Mouse (Mus musculus): Measurements from ENCODE around the gene Hdac11. TPM values are rescaled to one million over a fixed set of nuclear protein-coding genes. Genes with fewer than 3 reads are reported as not detected.

Hdac11 gene
- polyA plus RNA-seq (2012; ENCODE audit: insufficient read depth, low replicate concordance): 0.46 TPM in 1 of 2 replicates, not detected in the other

GRCm38 (mm10) chr6:91156554-91157236 lies at the start of gene Hdac11:
Hdac11 (plus strand) TSS chr6:91156665.
- TF ChIP-seq GATA1 (IDR thresholded peaks at IDR 0.05; ENCODE audit: borderline replicate concordance, low read length) (no peak), FLI1 (IDR thresholded peaks at IDR 0.05; ENCODE audit: low read length) (no peak)
- peaks cover 39% of the 10 kb centered on the region for H3K4me1 ChIP-seq
- no peaks in the 10 kb centered on the region for H3K9me3 ChIP-seq
- no peaks in the 10 kb centered on the region for H3K36me3 ChIP-seq (replicated peaks; ENCODE audit: low read length)
- peak within 1 kb of the TSS; percentile 92 for H3K4me3 ChIP-seq (replicated peaks)
- H3K27me3 ChIP-seq (replicated peaks): peaks cover 81% of the 10 kb centered on the region

DNA sequence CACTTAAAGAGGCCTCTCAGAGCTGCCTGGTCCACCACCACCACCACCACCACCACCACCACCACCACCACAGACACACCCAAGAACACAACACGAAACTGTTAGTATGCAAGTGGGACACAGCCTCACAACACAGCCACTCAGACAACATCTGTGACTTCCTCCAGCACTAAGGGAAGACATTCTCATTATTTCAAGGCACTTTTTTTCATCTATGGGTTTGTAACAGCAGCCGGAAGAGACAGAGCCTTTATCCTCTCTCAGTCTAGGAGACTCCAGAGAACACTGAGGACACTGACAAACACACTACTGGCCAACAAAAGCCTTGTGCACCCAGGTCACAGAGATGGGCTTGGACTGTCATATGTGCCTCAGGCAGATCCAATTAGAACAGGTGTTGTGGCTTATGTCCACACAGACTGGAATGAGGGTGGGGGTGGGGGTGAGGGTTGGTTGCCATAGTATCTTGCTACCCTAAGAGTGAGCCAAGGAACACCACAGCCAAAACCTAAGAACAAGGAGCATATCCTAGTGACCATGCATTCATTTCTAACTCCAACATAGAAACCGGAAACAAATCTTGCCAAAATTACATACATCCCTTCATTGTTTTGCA lies 48.1 kb upstream of the Hdac11 start:
- H3K4me1 ChIP-seq: peaks cover 91% of the 10 kb centered on the region
- peaks cover 28% of the 10 kb centered on the region for H3K36me3 ChIP-seq (replicated peaks; ENCODE audit: low read length)
- TF ChIP-seq FLI1 (IDR thresholded peaks at IDR 0.05; ENCODE audit: low read length): no peak
- no peak for TF ChIP-seq GATA1 (IDR thresholded peaks at IDR 0.05; ENCODE audit: borderline replicate concordance, low read length)
- no peak overlapping the region for H3K4me3 ChIP-seq (replicated peaks)
- no peaks in the 10 kb centered on the region for H3K27me3 ChIP-seq (replicated peaks)
- H3K9me3 ChIP-seq: 0 out of 2 replicates have a peak, but pooled peaks cover 2% of the 10 kb centered on the region

- Histone ChIP-seq H3K4me1 (peaks cover 91% of the 10 kb centered on the region), H3K9me3 (0 out of 2 replicates have a peak, but pooled peaks cover 2% of the 10 kb centered on the region), H3K36me3 (replicated peaks; ENCODE audit: low read length) (peaks cover 28% of the 10 kb centered on the region), H3K27me3 (replicated peaks) (no peaks in the 10 kb centered on the region), H3K4me3 (replicated peaks) (no peak overlapping the region)
- TF ChIP-seq GATA1 (IDR thresholded peaks at IDR 0.05; ENCODE audit: borderline replicate concordance, low read length): no peak
- TF ChIP-seq FLI1 (IDR thresholded peaks at IDR 0.05; ENCODE audit: low read length): no peak
These were observed 47.5 kb upstream of the Hdac11 start for GRCm38 (mm10) chr6:91108917-91109450.

GRCm38 (mm10) chr6:91109489-91109888 lies 47.0 kb upstream of the Hdac11 start:
- peaks cover 28% of the 10 kb centered on the region for H3K36me3 ChIP-seq (replicated peaks; ENCODE audit: low read length)
- TF ChIP-seq GATA1 (IDR thresholded peaks at IDR 0.05; ENCODE audit: borderline replicate concordance, low read length) (no peak), FLI1 (IDR thresholded peaks at IDR 0.05; ENCODE audit: low read length) (no peak)
- H3K4me3 ChIP-seq (replicated peaks): peak overlapping the region; percentile 38
- peaks cover 91% of the 10 kb centered on the region for H3K4me1 ChIP-seq
- H3K9me3 ChIP-seq: 0 out of 2 replicates have a peak, but pooled peaks cover 2% of the 10 kb centered on the region
- H3K27me3 ChIP-seq (replicated peaks): no peaks in the 10 kb centered on the region

DNA sequence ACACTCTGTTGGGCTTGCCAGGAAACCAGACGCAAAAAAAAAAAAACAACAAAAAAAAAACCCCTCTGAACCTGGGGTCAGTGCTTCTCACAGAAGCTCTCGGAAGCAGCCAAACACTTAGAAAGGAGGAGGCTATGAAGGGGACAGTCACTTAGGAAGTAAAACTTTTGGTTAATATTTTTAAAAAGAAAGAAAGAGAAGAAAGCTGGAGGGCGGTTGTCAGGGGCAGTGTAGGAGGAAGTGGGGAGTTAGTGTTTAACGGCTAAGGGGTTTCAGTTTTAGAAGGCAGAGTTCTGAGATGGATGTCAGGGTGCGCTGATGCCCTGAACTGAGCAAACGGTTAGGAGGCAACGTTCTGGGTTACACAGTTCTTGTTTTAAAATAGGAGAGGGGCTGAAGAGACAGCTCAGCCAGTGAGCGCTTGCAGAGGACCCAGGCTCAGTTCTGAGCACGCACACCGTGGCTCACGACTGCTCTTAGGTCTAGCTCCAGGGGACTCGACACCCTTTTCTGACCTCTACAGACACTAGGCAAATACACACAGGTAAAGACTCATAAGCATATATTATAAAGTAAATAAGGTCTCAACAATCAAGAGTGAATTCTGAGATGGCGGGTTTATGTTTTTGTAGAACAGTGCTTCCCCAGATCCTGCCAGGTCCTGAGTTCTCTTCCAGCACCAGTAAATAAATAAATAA lies 46.0 kb upstream of the Hdac11 start:
- Histone ChIP-seq H3K9me3 (0 out of 2 replicates have a peak, but pooled peaks cover 2% of the 10 kb centered on the region), H3K27me3 (replicated peaks) (no peaks in the 10 kb centered on the region), H3K4me1 (peaks cover 91% of the 10 kb centered on the region), H3K36me3 (replicated peaks; ENCODE audit: low read length) (peaks cover 25% of the 10 kb centered on the region), H3K4me3 (replicated peaks) (peak overlapping the region; percentile 91)
- TF ChIP-seq FLI1 (IDR thresholded peaks at IDR 0.05; ENCODE audit: low read length): no peak
- TF ChIP-seq GATA1 (IDR thresholded peaks at IDR 0.05; ENCODE audit: borderline replicate concordance, low read length): no peak

DNA sequence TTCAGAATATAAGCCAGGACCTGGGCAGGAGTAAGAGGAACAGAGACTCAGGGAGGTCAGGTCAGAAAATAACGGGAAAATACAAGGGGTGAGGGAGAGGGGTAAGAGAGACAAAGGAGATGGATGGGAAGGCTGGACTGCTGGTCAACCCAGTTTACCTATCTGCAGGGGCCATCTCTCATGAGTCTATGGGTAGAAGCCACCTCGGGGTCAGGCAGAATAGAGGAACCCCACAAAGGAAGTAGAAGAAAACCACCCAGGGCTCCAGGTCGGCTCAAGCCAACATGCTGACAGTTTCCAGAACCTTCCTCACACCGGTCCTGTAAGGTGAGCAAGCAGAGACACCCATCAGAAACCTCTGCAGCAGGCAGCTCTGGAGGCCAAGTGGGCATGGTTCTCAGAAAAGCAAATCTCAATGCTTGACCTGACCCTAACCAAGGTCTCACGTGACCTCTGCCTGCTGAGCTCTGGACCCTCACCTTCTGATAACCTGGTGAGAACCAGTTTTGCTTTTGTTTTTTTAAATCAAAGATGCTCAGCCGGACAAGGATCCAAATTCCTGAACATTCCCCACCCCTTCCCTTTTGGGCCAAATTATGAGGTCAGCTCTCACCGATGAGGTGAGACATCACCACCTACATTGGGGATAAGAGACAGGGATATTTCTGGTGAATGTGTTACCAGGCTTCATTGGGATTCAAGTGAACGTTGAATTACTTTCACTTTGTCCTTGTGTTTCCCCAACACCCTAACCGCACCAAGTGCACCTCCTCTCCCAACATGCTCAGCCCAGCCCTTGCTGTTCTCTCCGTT lies 45.1 kb upstream of the Hdac11 start:
- Histone ChIP-seq H3K9me3 (0 out of 2 replicates have a peak, but pooled peaks cover 2% of the 10 kb centered on the region), H3K4me3 (replicated peaks) (peak overlapping the region; percentile 91), H3K4me1 (peaks cover 94% of the 10 kb centered on the region), H3K36me3 (replicated peaks; ENCODE audit: low read length) (peaks cover 16% of the 10 kb centered on the region), H3K27me3 (replicated peaks) (no peaks in the 10 kb centered on the region)
- no peak for TF ChIP-seq FLI1 (IDR thresholded peaks at IDR 0.05; ENCODE audit: low read length)
- TF ChIP-seq GATA1 (IDR thresholded peaks at IDR 0.05; ENCODE audit: borderline replicate concordance, low read length): no peak

GRCm38 (mm10) chr6:91111954-91112252 lies 44.6 kb upstream of the Hdac11 start:
- Histone ChIP-seq H3K36me3 (replicated peaks; ENCODE audit: low read length) (peaks cover 10% of the 10 kb centered on the region), H3K4me3 (replicated peaks) (peak overlapping the region; percentile 91), H3K4me1 (peaks cover 90% of the 10 kb centered on the region)

DNA sequence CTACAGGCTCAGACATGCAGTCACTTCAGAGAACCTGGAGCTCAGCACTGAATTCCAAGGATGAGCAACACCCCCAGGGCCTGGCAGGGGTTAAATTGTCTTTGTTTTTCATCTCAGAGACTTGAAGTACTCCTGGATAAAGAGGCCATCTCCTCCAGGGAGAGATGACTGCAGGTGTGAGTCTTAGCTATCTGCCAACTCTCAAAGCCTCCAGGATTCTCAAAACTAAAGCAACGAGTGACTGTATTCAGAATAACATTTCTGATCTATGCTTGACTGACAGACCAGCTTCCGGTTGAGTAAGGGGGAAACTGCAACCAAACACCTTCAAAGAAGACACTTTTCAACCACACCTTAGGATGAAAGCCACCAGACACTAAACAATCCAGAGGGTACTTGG lies 41.7 kb upstream of the Hdac11 start:
- Histone ChIP-seq H3K4me3 (replicated peaks) (no peak overlapping the region), H3K36me3 (replicated peaks; ENCODE audit: low read length) (peaks cover 6% of the 10 kb centered on the region), H3K4me1 (peaks cover 72% of the 10 kb centered on the region), H3K9me3 (0 out of 2 replicates have a peak, but pooled peaks cover 2% of the 10 kb centered on the region), H3K27me3 (replicated peaks) (no peaks in the 10 kb centered on the region)
- no peak for TF ChIP-seq FLI1 (IDR thresholded peaks at IDR 0.05; ENCODE audit: low read length)
- TF ChIP-seq GATA1 (IDR thresholded peaks at IDR 0.05; ENCODE audit: borderline replicate concordance, low read length): no peak

More at GRCm38 (mm10) chr6:91111954-91112252, 44.6 kb upstream of the Hdac11 start:
- Histone ChIP-seq H3K9me3 (0 out of 2 replicates have a peak, but pooled peaks cover 2% of the 10 kb centered on the region), H3K27me3 (replicated peaks) (no peaks in the 10 kb centered on the region)
- TF ChIP-seq FLI1 (IDR thresholded peaks at IDR 0.05; ENCODE audit: low read length): no peak

DNA sequence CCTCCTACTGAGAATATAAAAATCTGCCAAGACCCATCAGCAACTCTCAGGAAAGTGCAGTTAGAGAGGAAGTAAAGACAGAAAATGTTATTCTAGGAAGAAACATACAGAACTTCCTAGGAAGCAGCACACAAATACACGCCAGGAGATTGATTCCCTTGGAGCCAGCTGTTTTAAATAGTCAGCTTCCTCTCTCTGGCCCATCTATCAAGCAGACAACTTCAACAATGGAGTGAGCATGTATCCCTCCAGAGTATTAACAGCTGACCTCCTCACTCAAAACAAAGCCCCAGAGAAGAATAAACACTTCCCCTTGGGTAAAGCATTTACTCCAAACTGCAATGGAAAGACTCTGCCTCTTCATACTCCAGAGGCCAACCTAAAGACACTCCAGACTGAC lies 41.3 kb upstream of the Hdac11 start:
- Histone ChIP-seq H3K36me3 (replicated peaks; ENCODE audit: low read length) (peaks cover 6% of the 10 kb centered on the region), H3K27me3 (replicated peaks) (no peaks in the 10 kb centered on the region), H3K4me1 (peaks cover 67% of the 10 kb centered on the region), H3K9me3 (0 out of 2 replicates have a peak, but pooled peaks cover 2% of the 10 kb centered on the region), H3K4me3 (replicated peaks) (peak overlapping the region; percentile 74)
- TF ChIP-seq GATA1 (IDR thresholded peaks at IDR 0.05; ENCODE audit: borderline replicate concordance, low read length) (no peak), FLI1 (IDR thresholded peaks at IDR 0.05; ENCODE audit: low read length) (no peak)

All from megakaryocyte, embryonic 14.5 days (primary cell).